Mouse (Mus musculus) 3T3-L1 (cell line): ENCODE data around the gene Fancc.

Source experiments
- DNase-seq: peaks from one replicate; pipeline ENCODE4 v3.0.0-alpha.2; 2015; ENCODE audit warnings: low read depth, low spot score

The Fancc gene

DNA sequence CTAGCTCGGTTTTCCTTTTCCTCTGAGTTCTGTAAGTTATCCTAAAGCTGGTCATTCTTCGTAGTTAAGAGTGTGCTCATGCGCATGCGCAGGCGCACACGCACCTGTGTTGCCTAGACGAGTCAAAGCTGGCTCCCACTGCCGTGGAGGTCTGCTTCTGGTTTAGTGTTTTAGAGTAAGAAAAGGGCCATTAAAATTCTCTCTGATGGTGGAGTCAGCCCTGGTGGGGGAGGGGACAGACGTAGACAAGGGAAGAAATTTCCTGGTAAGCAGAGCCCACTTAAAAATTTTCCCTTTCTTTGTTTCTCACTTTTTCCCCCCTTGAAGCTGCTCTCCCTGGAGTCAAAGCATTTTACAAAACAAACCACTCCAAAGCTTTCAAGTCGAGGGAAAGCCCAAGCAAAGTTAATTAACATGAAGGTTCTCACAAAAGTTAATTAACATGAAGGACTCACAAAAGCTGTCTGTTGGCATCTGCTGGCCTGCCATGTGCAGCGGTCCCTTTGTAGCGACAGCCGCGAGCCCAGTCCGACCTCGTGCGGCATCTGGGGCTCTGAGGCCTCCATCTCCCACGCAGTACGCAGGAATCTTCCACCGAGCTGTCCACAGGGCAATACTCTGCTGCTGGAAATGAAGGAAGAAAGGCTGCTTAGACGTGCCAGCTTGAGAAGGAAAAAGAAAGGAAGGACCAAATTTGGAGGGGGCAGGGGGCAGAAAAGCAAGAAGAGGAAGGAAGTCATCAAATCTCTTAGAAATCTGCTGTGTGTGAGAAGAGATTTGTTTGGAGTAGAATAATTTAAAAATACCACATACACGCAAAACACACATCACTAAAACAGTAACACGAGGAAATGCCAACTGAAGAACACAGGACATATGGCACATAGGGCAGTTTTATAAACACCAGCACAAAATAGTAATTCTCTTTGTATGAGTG lies at the start of gene Fancc:
Gene Fancc, minus strand, starts transcription at position 633 of the 937 bp plus-strand sequence.
- no peak for DNase-seq

- DNase-seq = no peak
Observed at GRCm38 (mm10) chr13:63545291-63545690, 48.2 kb upstream of the Fancc start.

GRCm38 (mm10) chr13:63544967-63545253 lies 47.8 kb upstream of the Fancc start:
- DNase-seq = no peak

GRCm38 (mm10) chr13:63544119-63544966 lies 47.3 kb upstream of the Fancc start:
- DNase-seq = no peak

DNA sequence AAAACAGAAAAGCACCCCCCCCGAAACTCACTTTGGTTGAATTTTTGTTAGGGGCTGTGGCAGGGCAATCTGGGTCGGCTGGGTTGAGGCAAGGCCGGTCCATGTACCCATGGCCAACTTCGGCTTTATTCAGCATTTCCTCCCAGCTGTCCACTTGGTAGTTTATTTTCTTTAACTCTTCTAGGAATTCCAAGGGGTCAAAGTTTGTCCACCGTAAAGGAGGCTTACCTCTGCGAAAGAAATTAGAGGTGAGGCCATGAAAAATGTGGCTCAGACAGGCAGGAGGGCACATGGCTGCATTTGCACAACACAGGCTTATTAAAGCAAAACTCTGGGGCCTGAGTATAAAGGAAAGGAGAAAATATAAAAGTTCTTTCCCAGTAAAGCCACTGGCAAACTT lies 46.4 kb upstream of the Fancc start:
- no peak for DNase-seq

- DNase-seq = no peak
Observed at GRCm38 (mm10) chr13:63542796-63543384, 45.8 kb upstream of the Fancc start.

- no peak for DNase-seq
Observed at GRCm38 (mm10) chr13:63541510-63541909, 44.4 kb upstream of the Fancc start.

GRCm38 (mm10) chr13:63540584-63540983 lies 43.5 kb upstream of the Fancc start:
- no peak for DNase-seq

DNA sequence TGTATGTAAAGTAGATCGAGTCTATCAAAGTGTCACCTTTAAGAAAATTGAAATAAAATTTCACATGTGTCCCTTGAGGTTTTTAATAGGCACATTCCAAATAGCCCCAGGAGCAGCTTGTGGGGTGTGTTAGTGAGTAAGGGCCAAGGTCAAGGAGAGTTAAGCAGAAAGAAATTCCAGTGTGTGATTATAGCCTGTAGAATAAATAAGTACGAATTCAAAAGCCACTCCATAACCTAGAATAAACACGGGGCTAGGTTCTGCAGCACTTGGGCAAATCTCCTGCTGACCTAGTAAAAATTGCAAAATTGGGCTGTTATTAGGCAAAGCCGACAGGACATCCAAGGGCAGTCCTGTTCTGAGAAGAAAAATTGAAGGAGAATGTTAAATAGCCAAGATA lies 37.9 kb upstream of the Fancc start:
- no peak for DNase-seq

DNA sequence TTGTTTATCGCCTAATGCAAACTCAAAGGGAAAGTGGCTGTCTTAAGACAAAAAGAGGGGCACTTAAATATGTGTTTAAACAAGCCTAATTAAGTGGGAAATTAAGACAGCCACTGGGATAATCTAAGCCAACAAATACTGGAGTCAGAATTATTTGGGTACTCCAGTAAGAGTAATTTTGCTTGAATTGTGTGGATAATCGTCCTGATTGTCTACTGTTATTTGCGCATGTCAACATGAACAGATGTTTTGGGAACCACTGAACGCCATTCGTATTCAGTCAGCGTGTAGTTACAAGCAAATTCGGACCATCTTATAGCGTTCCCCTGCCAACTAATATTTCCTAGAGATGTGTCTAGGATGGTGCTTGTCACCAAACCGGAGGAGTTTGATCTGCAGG lies 33.8 kb upstream of the Fancc start:
- DNase-seq = no peak

- DNase-seq = no peak
Observed at GRCm38 (mm10) chr13:63530371-63530764, 33.3 kb upstream of the Fancc start.

- DNase-seq = no peak
Observed at GRCm38 (mm10) chr13:63529602-63530370, 32.7 kb upstream of the Fancc start.

- no peak for DNase-seq
Observed at GRCm38 (mm10) chr13:63528852-63529251, 31.8 kb upstream of the Fancc start.

DNA sequence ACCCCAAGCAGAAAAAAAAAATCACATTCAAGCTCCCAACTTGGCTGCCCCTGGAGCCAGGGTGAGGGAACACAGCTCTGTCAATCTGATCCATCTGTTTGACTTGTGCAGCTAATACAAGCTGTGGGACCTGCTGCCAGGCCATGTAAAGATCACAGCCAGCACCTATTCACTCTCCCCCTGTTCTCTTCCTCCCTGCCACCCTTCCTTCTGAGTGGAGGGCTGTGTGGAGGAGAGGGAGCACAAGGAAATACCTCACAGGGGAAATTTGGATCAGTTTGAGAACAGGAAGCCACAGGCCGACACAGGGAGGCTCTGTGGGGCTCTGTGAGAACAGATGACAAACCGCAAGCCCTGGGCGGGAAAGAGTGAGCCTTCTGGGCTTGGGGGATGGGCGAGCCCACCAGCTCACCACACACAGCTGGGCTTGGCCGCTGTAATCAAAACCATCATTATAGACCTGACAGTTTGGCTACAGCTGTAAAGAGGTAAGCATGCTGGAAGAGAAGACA lies 31.1 kb upstream of the Fancc start:
- DNase-seq = no peak

GRCm38 (mm10) chr13:63525571-63526197 lies 28.6 kb upstream of the Fancc start:
- no peak for DNase-seq

DNA sequence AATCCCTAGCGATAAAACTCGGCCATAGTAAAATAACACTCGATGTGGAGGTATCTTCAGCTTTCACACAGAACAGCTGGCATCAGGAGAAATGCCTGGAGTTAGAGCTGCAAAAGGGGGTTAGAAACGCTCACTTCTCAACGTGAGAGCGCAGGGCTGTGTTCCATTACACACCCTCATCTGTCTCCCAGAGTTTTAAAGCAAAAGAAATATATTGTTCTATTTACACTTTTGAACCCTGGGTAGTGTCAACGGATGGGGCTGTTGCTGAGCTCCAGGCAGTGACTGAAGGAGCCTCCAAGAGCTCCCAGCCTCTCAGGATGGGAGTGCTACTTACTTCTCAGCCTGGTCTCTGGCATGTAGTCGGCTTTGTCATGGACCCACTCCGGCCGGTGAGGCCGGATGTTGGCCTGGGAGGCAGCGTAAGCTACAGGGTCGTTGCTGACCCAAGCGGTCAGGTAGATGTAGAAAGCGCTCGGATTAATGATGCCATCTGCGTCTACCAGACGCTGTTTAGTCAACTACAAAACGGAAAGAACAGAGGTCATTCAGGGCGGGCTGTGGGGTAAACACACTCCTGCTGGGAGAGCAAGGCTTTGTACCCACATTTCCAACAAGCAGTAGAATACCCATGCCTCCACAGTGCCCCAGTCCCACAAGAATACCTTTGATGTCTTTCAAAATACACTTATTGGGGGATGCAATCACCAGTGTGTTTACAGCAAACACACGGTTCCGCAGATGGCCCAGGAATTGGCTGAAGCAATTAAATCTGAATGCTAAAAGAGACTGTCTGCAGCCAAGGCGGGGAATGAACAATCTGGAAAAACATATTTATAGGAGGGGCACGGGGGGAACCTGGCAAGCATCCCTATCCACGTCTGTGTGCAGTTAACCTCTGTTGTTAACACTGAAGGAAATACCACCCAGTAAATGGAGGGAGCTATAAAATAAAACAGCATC lies 27.8 kb upstream of the Fancc start:
- no peak for DNase-seq

DNA sequence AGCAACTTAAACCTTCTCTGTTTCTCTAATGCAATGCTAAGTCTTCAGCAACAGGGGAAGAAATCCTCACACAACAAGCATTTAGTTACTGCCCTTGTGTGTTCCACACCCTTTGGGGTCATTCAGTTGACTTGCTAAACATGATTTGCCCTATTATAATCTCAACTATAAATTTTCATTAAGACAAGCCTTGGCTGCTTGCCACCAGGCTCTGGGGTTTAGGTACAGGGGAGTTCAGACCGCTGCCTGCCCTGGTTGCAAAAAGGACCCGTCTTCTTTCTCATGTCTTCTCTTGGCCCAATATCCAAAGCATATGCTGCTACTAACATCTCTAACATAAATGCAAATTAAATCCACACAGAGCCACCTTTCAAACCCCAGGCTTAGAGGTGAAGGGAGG lies 27.0 kb upstream of the Fancc start:
- no peak for DNase-seq

DNA sequence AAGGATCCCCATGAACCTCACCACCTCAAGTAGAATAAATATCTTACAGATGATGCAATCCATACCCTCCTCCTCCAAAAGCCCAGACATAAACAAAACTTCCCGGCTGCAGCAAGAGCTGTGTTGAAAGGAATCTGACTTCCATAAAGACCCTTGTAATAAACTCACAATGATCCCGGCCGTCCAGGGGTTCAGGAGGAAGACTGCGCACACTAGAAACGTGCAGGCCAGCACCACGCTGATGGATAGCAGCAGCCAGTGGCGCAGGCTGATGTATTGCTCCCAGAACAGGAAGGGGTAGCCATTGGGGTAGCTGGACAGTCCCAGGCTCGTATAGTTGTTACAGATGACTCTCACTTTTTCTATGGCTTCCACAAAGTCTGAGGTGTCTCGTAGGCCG lies 25.8 kb upstream of the Fancc start:
- no peak for DNase-seq

DNA sequence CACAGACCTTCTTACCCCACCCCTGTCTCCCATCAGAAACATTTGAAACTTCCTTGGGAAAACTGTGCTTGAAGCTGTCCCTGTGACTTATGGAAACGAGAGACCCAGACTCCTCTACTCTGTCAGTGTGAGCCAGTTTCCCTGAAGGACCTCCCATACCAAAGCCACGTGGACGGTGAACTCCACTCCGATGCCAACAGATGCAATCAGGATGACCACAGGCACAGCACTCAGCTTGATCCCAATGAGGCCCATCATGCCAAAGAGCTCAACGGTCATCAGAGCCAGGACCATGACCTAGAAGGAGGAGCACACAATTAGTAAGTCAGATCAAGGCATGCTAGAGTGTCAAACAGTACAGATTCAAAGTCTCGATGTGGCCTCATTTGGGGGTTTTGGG lies 23.0 kb upstream of the Fancc start:
- DNase-seq = no peak

DNA sequence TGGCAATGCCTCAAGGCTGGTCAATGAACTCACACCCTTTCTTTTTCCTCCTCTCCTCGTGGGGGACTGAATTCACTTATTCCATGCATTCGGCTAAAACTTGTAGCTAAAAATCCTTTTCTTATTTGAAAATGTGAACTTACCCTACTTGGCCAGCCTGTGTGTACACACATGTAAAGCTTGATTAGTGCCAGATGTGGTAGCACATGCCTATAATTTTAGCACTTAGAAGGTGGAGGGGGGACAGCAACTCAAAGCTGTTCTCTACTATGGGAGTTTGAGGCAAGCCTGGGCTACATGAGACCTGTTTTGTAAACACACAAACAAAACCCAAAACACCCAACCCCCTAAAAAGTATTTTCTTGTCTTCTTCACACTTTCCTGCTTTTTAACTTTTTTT lies 19.5 kb upstream of the Fancc start:
- DNase-seq = no peak
